In genomic region chr13:107167856-107168598, GRCm38 (mm10) we compare ENCODE assay signal across 7 mouse cellular contexts.
DNase-seq lines count a peak whose midpoint lies in the region; ATAC-seq and TF ChIP-seq lines count a peak whose summit lies in the region.

No protein-coding gene starts in this region.

- no peak for DNase-seq in lung, embryonic 14.5 days
- no peak for DNase-seq in lung, adult 18-20 months
- no peak for DNase-seq in liver, embryonic 13.5 days
- no peak for DNase-seq in urinary bladder, postnatal 4 days (ENCODE audit: low spot score in 2 of 2)
- no peak for DNase-seq in kidney, adult 9 months

- peak overlapping the region; percentile 64 for H3K4me2 ChIP-seq in lung, embryonic 14.5 days
- peak overlapping the region; percentile 61 for H3K4me2 ChIP-seq in forebrain, embryonic 15.5 days (replicated peaks)
- peak overlapping the region; percentile 54 for H3K4me2 ChIP-seq in liver, embryonic 13.5 days
- H3K4me2 ChIP-seq in stomach, embryonic 14.5 days (replicated peaks; ENCODE audit: low read depth, low read length), result peak overlapping the region; percentile 41

- no peaks in the 10 kb centered on the region for H3K36me3 ChIP-seq in lung, embryonic 14.5 days (ENCODE audit: insufficient read depth)
- H3K36me3 ChIP-seq in forebrain, embryonic 15.5 days, result no peaks in the 10 kb centered on the region
- H3K36me3 ChIP-seq in liver, embryonic 13.5 days, result no peaks in the 10 kb centered on the region
- H3K36me3 ChIP-seq in stomach, embryonic 14.5 days (ENCODE audit: control insufficient read depth, insufficient read depth, low read length), result no peaks in the 10 kb centered on the region

- 0 out of 2 replicates have a peak, but pooled peaks have one; percentile 14 for ATAC-seq in lung, embryonic 14.5 days (ENCODE audit: insufficient read depth)
- ATAC-seq in forebrain, embryonic 15.5 days (replicated peaks), result peak; percentile 64
- ATAC-seq in liver, embryonic 13.5 days (ENCODE audit: low read depth), result no peak
- ATAC-seq in stomach, embryonic 14.5 days (ENCODE audit: insufficient number of reproducible peaks, insufficient read depth, low FRiP score, low read depth), result no peak

- no peaks in the 10 kb centered on the region for H3K9me3 ChIP-seq in lung, embryonic 14.5 days (ENCODE audit: low read depth, low read length)
- no peaks in the 10 kb centered on the region for H3K9me3 ChIP-seq in forebrain, embryonic 15.5 days
- H3K9me3 ChIP-seq in liver, embryonic 13.5 days (replicated peaks), result no peaks in the 10 kb centered on the region
- no peaks in the 10 kb centered on the region for H3K9me3 ChIP-seq in stomach, embryonic 14.5 days (ENCODE audit: control insufficient read depth, low read depth, low read length)

- no peak overlapping the region for H3K27ac ChIP-seq in lung, embryonic 14.5 days (ENCODE audit: low read depth)
- H3K27ac ChIP-seq in forebrain, embryonic 15.5 days (replicated peaks), result peak overlapping the region; percentile 64
- no peak overlapping the region for H3K27ac ChIP-seq in liver, embryonic 13.5 days
- H3K27ac ChIP-seq in stomach, embryonic 14.5 days (ENCODE audit: low read length), result no peak overlapping the region

- H3K27me3 ChIP-seq in lung, embryonic 14.5 days (ENCODE audit: insufficient read depth, low read length), result no peaks in the 10 kb centered on the region
- H3K27me3 ChIP-seq in forebrain, embryonic 15.5 days, result no peaks in the 10 kb centered on the region
- no peaks in the 10 kb centered on the region for H3K27me3 ChIP-seq in liver, embryonic 13.5 days
- no peaks in the 10 kb centered on the region for H3K27me3 ChIP-seq in stomach, embryonic 14.5 days (ENCODE audit: control insufficient read depth, insufficient read depth, low read length)

- H3K9ac ChIP-seq in lung, embryonic 14.5 days, result 0 out of 2 replicates have a peak overlapping the region, but pooled peaks have one; percentile 28
- peak overlapping the region; percentile 33; the same call in 1 of the 2 replicates for H3K9ac ChIP-seq in forebrain, embryonic 15.5 days (replicated peaks)
- no peak overlapping the region for H3K9ac ChIP-seq in liver, embryonic 13.5 days
- H3K9ac ChIP-seq in stomach, embryonic 14.5 days (replicated peaks; ENCODE audit: low read depth, low read length), result no peak overlapping the region; the same call in 1 of the 2 replicates

- no peaks in the 10 kb centered on the region; the same call in 1 of the 2 replicates for H3K4me1 ChIP-seq in lung, embryonic 14.5 days (ENCODE audit: insufficient read depth)
- peaks cover 22% of the 10 kb centered on the region for H3K4me1 ChIP-seq in forebrain, embryonic 15.5 days
- H3K4me1 ChIP-seq in liver, embryonic 13.5 days (replicated peaks), result 0 out of 2 replicates have a peak, but pooled peaks cover 4% of the 10 kb centered on the region
- no peaks in the 10 kb centered on the region for H3K4me1 ChIP-seq in stomach, embryonic 14.5 days (ENCODE audit: control insufficient read depth, insufficient read depth, low read length)

- no peak for TF ChIP-seq CTCF in lung, embryonic 14.5 days (IDR thresholded peaks at IDR 0.05; ENCODE audit: low read depth)

- 74% methylated on average over 10 of the region's 10 CpGs for WGBS in lung, embryonic 14.5 days
- WGBS in forebrain, embryonic 15.5 days, result 21% methylated on average over 10 of the region's 10 CpGs
- WGBS in liver, embryonic 13.5 days (ENCODE audit: insufficient replicate concordance), result 66% methylated on average over 10 of the region's 10 CpGs
- 75% methylated on average over 10 of the region's 10 CpGs for WGBS in stomach, embryonic 14.5 days

- peak overlapping the region; percentile 24; the same call in 1 of the 2 replicates for H3K4me3 ChIP-seq in lung, embryonic 14.5 days (ENCODE audit: low read depth, low read length)
- H3K4me3 ChIP-seq in forebrain, embryonic 15.5 days, result peak overlapping the region; percentile 35
- peak overlapping the region; percentile 23; the same call in 1 of the 2 replicates for H3K4me3 ChIP-seq in liver, embryonic 13.5 days (replicated peaks)
- H3K4me3 ChIP-seq in stomach, embryonic 14.5 days (ENCODE audit: low read depth, low read length), result peak overlapping the region; percentile 20; the same call in 1 of the 2 replicates

Comparison
In these comparisons a context has a peak if more than half of its experiments do, and no peak if none do; other contexts are left out.
1. ATAC-seq: peak in lung, embryonic 14.5 days (single experiment) and forebrain, embryonic 15.5 days (single experiment); none in liver, embryonic 13.5 days (single experiment) and stomach, embryonic 14.5 days (single experiment).
2. H3K9ac ChIP-seq: peak in lung, embryonic 14.5 days (single experiment) and forebrain, embryonic 15.5 days (single experiment); none in liver, embryonic 13.5 days (single experiment) and stomach, embryonic 14.5 days (single experiment).
3. Peak in every context shown above with its lines, with median percentiles within 50 percentile points of each other: H3K4me2 ChIP-seq and H3K4me3 ChIP-seq.